Mouse (Mus musculus): Measurements from ENCODE around the gene Dcx. TPM values are rescaled to one million over a fixed set of nuclear protein-coding genes. Genes with fewer than 3 reads are reported as not detected.

Dcx gene
- polyA plus RNA-seq, 1 experiment from 2014 or later: 0.99 TPM

- no peak overlapping the region for H3K9ac ChIP-seq
- H3K4me1 ChIP-seq: no peaks in the 10 kb centered on the region
- no peak overlapping the region for H3K4me2 ChIP-seq
- no peaks in the 10 kb centered on the region for H3K27me3 ChIP-seq (replicated peaks)
- no peak for ATAC-seq (ENCODE audit: extremely low read depth, insufficient number of reproducible peaks, low FRiP score, low TSS enrichment)
- H3K27ac ChIP-seq (replicated peaks): no peak overlapping the region
- 77% methylated on average over 2 of the region's 2 CpGs for WGBS
- H3K9me3 ChIP-seq: no peaks in the 10 kb centered on the region
- no peak overlapping the region for H3K4me3 ChIP-seq
- H3K36me3 ChIP-seq: no peaks in the 10 kb centered on the region
These were observed 114.2 kb downstream of the Dcx start for GRCm38 (mm10) chrX:143818961-143819360.

- no peak for ATAC-seq (ENCODE audit: extremely low read depth, insufficient number of reproducible peaks, low FRiP score, low TSS enrichment)
- no peak overlapping the region for H3K9ac ChIP-seq
- H3K4me2 ChIP-seq: no peak overlapping the region
- H3K36me3 ChIP-seq: peaks cover 11% of the 10 kb centered on the region
- no peaks in the 10 kb centered on the region for H3K4me1 ChIP-seq
- no peaks in the 10 kb centered on the region for H3K9me3 ChIP-seq
- WGBS: 56% methylated on average over 1 of the region's 1 CpGs
- H3K4me3 ChIP-seq: no peak overlapping the region
- H3K27me3 ChIP-seq (replicated peaks): no peaks in the 10 kb centered on the region
- no peak overlapping the region for H3K27ac ChIP-seq (replicated peaks)
These were observed 117.2 kb downstream of the Dcx start for GRCm38 (mm10) chrX:143815948-143816347.

Small RNAs within 50 kb of the gene (microRNA-seq; reads per million reads assigned to microRNA genes)
- not detected for gene Gm47298

Other genes with a start within 250 kb of the Dcx start
- gene Capn6, start 105.9 kb downstream of the Dcx start, polyA plus RNA-seq (2015; fragmentation: Nextera tagmentation; extraction: Ambion mirVana): 152 and 159 TPM in 2 replicates
- 0.25 and 0.40 TPM in 2 replicates for gene A730046J19Rik, start 220.4 kb upstream of the Dcx start, polyA plus RNA-seq (2015; fragmentation: Nextera tagmentation; extraction: Ambion mirVana)